Mouse (Mus musculus): ENCODE data around the gene Abr.

- no peak for TF ChIP-seq POLR2A (IDR thresholded peaks at IDR 0.05; ENCODE audit: extremely low read depth, insufficient read depth, low read length)
- no peak for TF ChIP-seq CTCF (IDR thresholded peaks at IDR 0.05; ENCODE audit: extremely low read depth, insufficient read depth, low read length)
Measured at GRCm38 (mm10) chr11:76623206-76623961, 1.3 kb upstream of the Abr start.

Measured in cortical plate, adult 2 months (tissue).